15 mouse cellular contexts compared by ENCODE assay signal in genomic region chr5:110897114-110897788, GRCm38 (mm10). TPM values are rescaled to one million over a fixed set of nuclear protein-coding genes. Genes with fewer than 3 reads are reported as not detected.
DNase-seq lines count a peak whose midpoint lies in the region; ATAC-seq lines count a peak whose summit lies in the region.
"Had no signal": no experiment of that assay in that cellular context is flagged by ENCODE, and none has a peak within 500 bp of the region (broad histone marks: within the 10 kb centered on the region; RNA-seq: fewer than 3 reads in every experiment).

No protein-coding gene starts in this region.

- no peak overlapping the region for H3K4me2 ChIP-seq in embryonic facial prominence, embryonic 13.5 days
- H3K4me2 ChIP-seq in hindbrain, embryonic 11.5 days (replicated peaks; ENCODE audit: low read depth, low read length) = no peak overlapping the region
- H3K4me2 ChIP-seq in midbrain, embryonic 13.5 days (replicated peaks) = no peak overlapping the region
- H3K4me2 ChIP-seq: liver, embryonic 15.5 days; stomach, embryonic 15.5 days had no signal

- H3K4me1 ChIP-seq in embryonic facial prominence, embryonic 13.5 days = peaks cover 24% of the 10 kb centered on the region
- H3K4me1 ChIP-seq in hindbrain, embryonic 11.5 days (replicated peaks; ENCODE audit: control insufficient read depth, insufficient read depth, low read length) = peaks cover 5% of the 10 kb centered on the region; the same call in 1 of the 2 replicates
- H3K4me1 ChIP-seq in midbrain, embryonic 13.5 days (replicated peaks) = peaks cover 17% of the 10 kb centered on the region
- H3K4me1 ChIP-seq: heart, embryonic 10.5 days; liver, embryonic 15.5 days; stomach, embryonic 15.5 days had no signal

- H3K9me3 ChIP-seq in embryonic facial prominence, embryonic 13.5 days = no peaks in the 10 kb centered on the region
- H3K9me3 ChIP-seq in hindbrain, embryonic 11.5 days (ENCODE audit: control insufficient read depth, low read length) = no peaks in the 10 kb centered on the region
- H3K9me3 ChIP-seq in midbrain, embryonic 13.5 days = no peaks in the 10 kb centered on the region
- H3K9me3 ChIP-seq: heart, embryonic 10.5 days; liver, embryonic 15.5 days; stomach, embryonic 15.5 days had no signal

- peak overlapping the region; percentile 27; the same call in 1 of the 2 replicates for H3K9ac ChIP-seq in embryonic facial prominence, embryonic 13.5 days
- no peak overlapping the region for H3K9ac ChIP-seq in hindbrain, embryonic 11.5 days (ENCODE audit: low read depth, low read length)
- 0 out of 2 replicates have a peak overlapping the region, but pooled peaks have one; percentile 23 for H3K9ac ChIP-seq in midbrain, embryonic 13.5 days (replicated peaks)
- H3K9ac ChIP-seq: liver, embryonic 15.5 days; stomach, embryonic 15.5 days had no signal

- H3K36me3 ChIP-seq in embryonic facial prominence, embryonic 13.5 days = peaks cover 39% of the 10 kb centered on the region
- H3K36me3 ChIP-seq in hindbrain, embryonic 11.5 days (ENCODE audit: control insufficient read depth, insufficient read depth, low read length) = no peaks in the 10 kb centered on the region
- H3K36me3 ChIP-seq in midbrain, embryonic 13.5 days = peaks cover 33% of the 10 kb centered on the region
- H3K36me3 ChIP-seq: liver, embryonic 15.5 days had no signal

- DNase-seq in embryo, embryonic 11 days = peak; percentile 24
- no peak for DNase-seq in hindbrain, embryonic 11.5 days (ENCODE audit: low spot score)
- no peak for DNase-seq in left cerebral cortex, adult 8-10 months (ENCODE audit: low spot score in 2 of 2)
- DNase-seq in right cerebral cortex, postnatal 14 days = no peak
- DNase-seq in layer of hippocampus, adult 8-10 months (ENCODE audit: low spot score in 2 of 2) = no peak
- DNase-seq: adrenal gland, adult 8-10 months; cerebellum, postnatal 36 days; gastrocnemius, adult 2 months; kidney, postnatal 14 days had no signal

- H3K27ac ChIP-seq in embryonic facial prominence, embryonic 13.5 days = peak overlapping the region; percentile 79
- peak overlapping the region; percentile 18; the same call in 1 of the 2 replicates for H3K27ac ChIP-seq in hindbrain, embryonic 11.5 days (ENCODE audit: low read depth, low read length)
- peak overlapping the region; percentile 67; the same call in 1 of the 2 replicates for H3K27ac ChIP-seq in midbrain, embryonic 13.5 days
- H3K27ac ChIP-seq: gastrocnemius, adult 2 months; heart, embryonic 10.5 days; liver, embryonic 15.5 days; macrophage; stomach, embryonic 15.5 days had no signal

- no peaks in the 10 kb centered on the region for H3K27me3 ChIP-seq in embryonic facial prominence, embryonic 13.5 days
- H3K27me3 ChIP-seq in hindbrain, embryonic 11.5 days (ENCODE audit: control insufficient read depth, insufficient read depth, low read length) = no peaks in the 10 kb centered on the region
- H3K27me3 ChIP-seq in midbrain, embryonic 13.5 days = no peaks in the 10 kb centered on the region
- H3K27me3 ChIP-seq: liver, embryonic 15.5 days; stomach, embryonic 15.5 days had no signal

- H3K4me3 ChIP-seq in embryonic facial prominence, embryonic 13.5 days = no peak overlapping the region
- H3K4me3 ChIP-seq in hindbrain, embryonic 11.5 days (ENCODE audit: low read depth, low read length) = no peak overlapping the region
- no peak overlapping the region for H3K4me3 ChIP-seq in midbrain, embryonic 13.5 days (replicated peaks)
- H3K4me3 ChIP-seq: gastrocnemius, adult 2 months; heart, embryonic 10.5 days; liver, embryonic 15.5 days; stomach, embryonic 15.5 days had no signal

- no peak for ATAC-seq in embryonic facial prominence, embryonic 13.5 days (ENCODE audit: insufficient number of reproducible peaks, insufficient read depth, low FRiP score, low TSS enrichment, low read depth)
- ATAC-seq in hindbrain, embryonic 11.5 days (ENCODE audit: low FRiP score) = no peak
- peak; percentile 53; the same call in 1 of the 2 replicates for ATAC-seq in midbrain, embryonic 13.5 days

- 32% methylated on average over 7 of the region's 7 CpGs for WGBS in embryonic facial prominence, embryonic 13.5 days
- 31% methylated on average over 7 of the region's 7 CpGs for WGBS in hindbrain, embryonic 11.5 days
- WGBS in midbrain, embryonic 13.5 days = 12% methylated on average over 7 of the region's 7 CpGs

RNA-seq across cellular contexts. Expression of gene Ttc28, which starts 17.6 kb away (rescaled TPM):
- 17.6 and 18.0 TPM in 2 replicates for polyA plus RNA-seq in embryonic facial prominence, embryonic 13.5 days (2015; fragmentation: Nextera tagmentation; extraction: Ambion mirVana)
- 14.0 and 15.6 TPM in 2 replicates for polyA plus RNA-seq in hindbrain, embryonic 11.5 days (2014; fragmentation: Nextera tagmentation; extraction: Ambion mirVana)
- 19.3 and 21.3 TPM in 2 replicates for polyA plus RNA-seq in midbrain, embryonic 13.5 days (2015; fragmentation: Nextera tagmentation; extraction: Ambion mirVana)
- total RNA-seq in left cerebral cortex, adult 8-10 months (2022) = 10 to 100 TPM in 3 of 4 experiments, 1 to 10 TPM in 1; 9.6 to 13.2 (median 11.1) TPM
- 10 to 100 TPM in 2 of 4 experiments, 1 to 10 TPM in 2; 9.5 to 15.1 (median 12.2) TPM for total RNA-seq in layer of hippocampus, adult 8-10 months (2022)

RNA-seq across cellular contexts. Expression of gene Chek2, which starts 57.5 kb away (rescaled TPM):
- 26.0 and 28.5 TPM in 2 replicates for polyA plus RNA-seq in embryonic facial prominence, embryonic 13.5 days (2015; fragmentation: Nextera tagmentation; extraction: Ambion mirVana)
- 24.3 and 26.1 TPM in 2 replicates for polyA plus RNA-seq in hindbrain, embryonic 11.5 days (2014; fragmentation: Nextera tagmentation; extraction: Ambion mirVana)
- 12.5 and 13.8 TPM in 2 replicates for polyA plus RNA-seq in midbrain, embryonic 13.5 days (2015; fragmentation: Nextera tagmentation; extraction: Ambion mirVana)
- 1 to 10 TPM; 1.3 to 1.9 (median 1.6) TPM for total RNA-seq in left cerebral cortex, adult 8-10 months (2022)
- total RNA-seq in layer of hippocampus, adult 8-10 months (2022) = 1 to 10 TPM; 1.3 to 2.6 (median 1.7) TPM

RNA-seq across cellular contexts. Expression of gene Hscb, which starts 57.7 kb away (rescaled TPM):
- 28.7 and 29.8 TPM in 2 replicates for polyA plus RNA-seq in embryonic facial prominence, embryonic 13.5 days (2015; fragmentation: Nextera tagmentation; extraction: Ambion mirVana)
- polyA plus RNA-seq in hindbrain, embryonic 11.5 days (2014; fragmentation: Nextera tagmentation; extraction: Ambion mirVana) = 15.7 and 24.3 TPM in 2 replicates
- polyA plus RNA-seq in midbrain, embryonic 13.5 days (2015; fragmentation: Nextera tagmentation; extraction: Ambion mirVana) = 10.8 and 11.1 TPM in 2 replicates
- total RNA-seq in left cerebral cortex, adult 8-10 months (2022) = 10 to 100 TPM; 12.1 to 15.6 (median 13.6) TPM
- 10 to 100 TPM; 12.6 to 17.6 (median 14.5) TPM for total RNA-seq in layer of hippocampus, adult 8-10 months (2022)

Comparison
In these comparisons a context has a peak if more than half of its experiments do, and no peak if none do; other contexts are left out.
1. H3K27ac ChIP-seq: peak in every context shown above with its lines; median percentile 79 in embryonic facial prominence, embryonic 13.5 days; 67 in midbrain, embryonic 13.5 days; 18 in hindbrain, embryonic 11.5 days.